Mouse (Mus musculus) neural tube, embryonic 15.5 days (tissue): Measurements from ENCODE around the gene Gm20683. TPM values are rescaled to one million over a fixed set of nuclear protein-coding genes. Genes with fewer than 3 reads are reported as not detected.

Source experiments
- ATAC-seq: fragments of 200-750 bp; cut with Nextera tagmentation; 2 replicates; pipeline ENCODE4 v1.8.0; 2017; ENCODE audit warnings: mild to moderate bottlenecking, moderate TSS enrichment, moderate library complexity; ENCODE audit not compliant: low FRiP score
- H3K27ac ChIP-seq: fragments of 300-500 bp; sonication (generic); replicated peaks from 2 replicates; pipeline ENCODE4 v1.5.1; 2015; ENCODE audit warnings: mild to moderate bottlenecking, inconsistent platforms
- H3K27me3 ChIP-seq: fragments of 300-500 bp; sonication (generic); replicated peaks from 2 replicates; pipeline ENCODE4 v1.6.1; 2015; ENCODE audit warnings: inconsistent platforms
- H3K36me3 ChIP-seq: fragments of 300-500 bp; sonication (generic); 2 replicates; pipeline ENCODE4 v1.6.1; 2015; ENCODE audit warnings: inconsistent platforms
- H3K4me1 ChIP-seq: fragments of 300-500 bp; sonication (generic); 2 replicates; pipeline ENCODE4 v1.6.1; 2015; ENCODE audit warnings: inconsistent platforms
- H3K4me2 ChIP-seq: fragments of 300-500 bp; sonication (generic); 2 replicates; pipeline ENCODE4 v1.6.1; 2015; ENCODE audit warnings: inconsistent platforms, mild to moderate bottlenecking, moderate library complexity
- H3K4me3 ChIP-seq: fragments of 300-500 bp; sonication (generic); replicated peaks from 2 replicates; pipeline ENCODE4 v1.5.1; 2015; ENCODE audit warnings: mild to moderate bottlenecking, inconsistent platforms
- H3K9ac ChIP-seq: fragments of 300-500 bp; sonication (generic); replicated peaks from 2 replicates; pipeline ENCODE4 v1.6.1; 2015; ENCODE audit warnings: mild to moderate bottlenecking, inconsistent platforms
- H3K9me3 ChIP-seq: fragments of 300-500 bp; sonication (generic); replicated peaks from 2 replicates; pipeline ENCODE4 v1.6.1; 2016; ENCODE audit warnings: inconsistent platforms
- WGBS: fragments of 180-500 bp; shearing (Covaris S2); methylation state at CpG from one replicate; pipeline ENCODE4 v1.1.7; 2015; ENCODE audit warnings: mixed read lengths; 5-methylcytosine and 5-hydroxymethylcytosine counted together
- polyA plus RNA-seq: library from polyadenylated mRNA; unstranded; fragments of >200 nt; fragmentation: Nextera tagmentation; extraction: Ambion mirVana; gene quantifications from 2 replicates; pipeline ENCODE4 v1.2.1, GENCODE M21; 2015

The Gm20683 gene
- polyA plus RNA-seq, 1 experiment from 2014 or later = 14.6 TPM

DNA sequence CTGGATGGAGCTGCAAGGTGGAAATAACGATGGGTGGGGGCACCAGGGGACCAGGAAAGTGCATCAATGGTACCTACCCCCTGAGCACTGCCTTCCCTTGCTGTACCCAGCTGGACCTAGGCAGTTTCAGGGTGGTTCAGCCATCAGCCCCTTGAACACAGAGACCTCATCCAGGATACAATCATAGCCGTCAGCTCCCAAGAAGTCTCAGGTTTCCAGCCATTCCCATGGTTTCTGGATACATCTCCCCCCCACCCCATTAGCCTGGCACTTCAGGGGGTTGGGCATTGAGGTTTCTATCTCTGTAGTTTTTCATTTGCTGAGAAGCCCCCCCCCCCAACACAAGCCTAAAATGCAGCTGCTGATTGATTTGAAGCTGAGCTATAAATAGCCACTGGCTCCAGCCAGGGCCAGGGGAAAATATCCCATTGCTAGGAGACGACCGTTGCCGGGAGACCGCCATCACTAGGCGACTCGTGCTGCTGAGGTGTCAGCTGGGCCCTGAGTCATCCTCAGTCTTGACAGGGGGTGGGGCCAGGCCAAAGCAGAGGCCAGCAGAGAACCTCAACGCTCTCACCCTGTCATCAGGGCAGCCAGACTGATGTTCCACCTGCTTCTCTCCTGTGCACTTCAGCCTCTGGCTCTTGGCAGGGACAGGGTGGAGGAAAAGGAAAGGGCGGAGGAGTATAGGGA is 38.6 kb downstream of the Gm20683 start:
- Histone ChIP-seq H3K9ac (peak overlapping the region; percentile 28; the same call in 1 of the 2 replicates), H3K4me1 (peaks cover 23% of the 10 kb centered on the region), H3K4me2 (peak overlapping the region; percentile 19), H3K9me3 (no peaks in the 10 kb centered on the region), H3K27me3 (no peaks in the 10 kb centered on the region), H3K36me3 (no peaks in the 10 kb centered on the region), H3K4me3 (no peak overlapping the region), H3K27ac (peak overlapping the region; percentile 75)
- ATAC-seq = peak; percentile 76
- WGBS = 4% methylated on average over 10 of the region's 10 CpGs

DNA sequence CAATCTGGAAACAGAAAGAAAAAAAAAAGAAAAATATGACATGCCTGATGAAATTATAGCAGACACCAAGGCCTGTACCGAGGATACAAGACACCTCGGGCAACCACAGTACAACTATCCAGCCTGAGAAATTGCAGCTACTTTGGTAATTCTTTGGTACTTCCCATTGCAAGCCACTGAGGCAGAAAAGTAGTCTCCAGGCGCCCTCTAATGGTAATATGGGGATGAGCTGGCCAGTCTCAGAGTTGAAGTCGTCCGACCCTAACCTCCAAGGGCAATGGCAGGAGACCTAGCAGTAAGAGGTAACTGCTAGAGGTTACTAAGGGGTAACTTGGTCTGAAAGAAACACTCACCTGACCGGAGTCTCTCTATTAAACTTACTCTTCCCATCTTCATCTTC is 40.5 kb downstream of the Gm20683 start:
- H3K27ac ChIP-seq = no peak overlapping the region
- H3K4me3 ChIP-seq = no peak overlapping the region
- ATAC-seq = no peak
- H3K9me3 ChIP-seq = no peaks in the 10 kb centered on the region
- H3K9ac ChIP-seq = no peak overlapping the region
- no peaks in the 10 kb centered on the region for H3K27me3 ChIP-seq
- no peak overlapping the region for H3K4me2 ChIP-seq
- 8% methylated on average over 6 of the region's 6 CpGs for WGBS
- peaks cover 38% of the 10 kb centered on the region for H3K4me1 ChIP-seq
- H3K36me3 ChIP-seq = no peaks in the 10 kb centered on the region

DNA sequence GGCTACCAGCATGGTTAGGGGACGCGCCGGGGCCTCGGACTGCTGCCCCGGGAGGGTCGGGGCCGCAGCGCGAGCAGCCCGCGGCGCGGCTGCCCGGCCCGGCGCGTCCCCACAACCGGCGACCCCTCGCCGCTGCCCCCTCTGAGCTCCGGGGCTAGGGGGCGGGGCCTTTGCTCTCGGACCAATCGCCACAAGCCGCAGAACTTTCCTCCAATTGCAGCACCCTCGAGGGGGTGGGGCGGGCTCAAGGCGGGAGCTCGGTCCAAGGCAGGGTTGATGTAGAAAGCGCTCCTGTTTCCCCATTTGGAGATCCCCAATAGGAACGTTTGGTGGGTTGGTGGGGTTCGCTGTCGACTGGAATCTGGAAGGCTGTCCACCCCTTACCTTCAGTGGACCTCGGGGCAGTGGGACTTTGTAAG is 44.6 kb downstream of the Gm20683 start, which contains the start of gene Metrn:
Gene Metrn, minus strand, starts transcription at position 186 of the 419 bp plus-strand sequence.
- peak within 1 kb of the TSS; percentile 53 for H3K9ac ChIP-seq
- H3K36me3 ChIP-seq = no peaks in the 10 kb centered on the region
- no peaks in the 10 kb centered on the region for H3K9me3 ChIP-seq
- peak within 1 kb of the TSS; percentile 69 for H3K27ac ChIP-seq
- H3K4me1 ChIP-seq = peaks cover 55% of the 10 kb centered on the region
- H3K4me3 ChIP-seq = peak within 1 kb of the TSS; percentile 57
- under 1% methylated on average over 35 of the region's 35 CpGs for WGBS
- H3K4me2 ChIP-seq = peak within 1 kb of the TSS; percentile 96
- H3K27me3 ChIP-seq = no peaks in the 10 kb centered on the region
- peak; percentile 54 for ATAC-seq

DNA sequence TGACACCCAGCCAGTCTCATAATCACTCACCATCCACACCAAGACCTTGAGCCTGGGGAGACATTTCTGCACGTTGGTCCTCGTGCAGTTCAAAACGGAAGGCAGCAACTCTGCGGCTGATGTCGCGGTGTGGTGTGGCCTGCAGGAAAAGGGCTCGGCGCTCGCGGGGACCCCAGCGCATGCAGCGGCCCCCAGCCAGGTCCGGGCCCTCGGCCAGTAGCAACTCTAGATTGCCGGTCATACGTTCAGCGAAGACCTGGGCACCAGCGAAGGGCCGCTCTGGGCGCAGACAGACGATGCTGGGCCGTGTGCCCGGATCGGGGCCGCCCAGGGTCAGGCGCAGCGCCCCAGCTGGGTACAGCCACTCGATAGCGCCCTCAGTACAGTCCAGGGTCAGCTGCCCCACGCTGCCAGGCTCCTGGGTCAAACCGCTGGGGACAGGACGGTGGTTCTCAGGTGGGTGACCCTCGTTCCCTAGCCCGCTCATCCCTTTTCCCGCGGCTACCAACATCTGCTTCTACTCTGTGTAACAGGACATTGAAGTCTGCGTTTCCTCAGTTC is 45.3 kb downstream of the Gm20683 start:
- peak overlapping the region; percentile 69 for H3K27ac ChIP-seq
- H3K36me3 ChIP-seq = no peaks in the 10 kb centered on the region
- WGBS = 2% methylated on average over 37 of the region's 37 CpGs
- H3K9ac ChIP-seq = peak overlapping the region; percentile 53
- peak overlapping the region; percentile 96 for H3K4me2 ChIP-seq
- H3K27me3 ChIP-seq = no peaks in the 10 kb centered on the region
- no peak for ATAC-seq
- peaks cover 59% of the 10 kb centered on the region for H3K4me1 ChIP-seq
- peak overlapping the region; percentile 57 for H3K4me3 ChIP-seq
- no peaks in the 10 kb centered on the region for H3K9me3 ChIP-seq

DNA sequence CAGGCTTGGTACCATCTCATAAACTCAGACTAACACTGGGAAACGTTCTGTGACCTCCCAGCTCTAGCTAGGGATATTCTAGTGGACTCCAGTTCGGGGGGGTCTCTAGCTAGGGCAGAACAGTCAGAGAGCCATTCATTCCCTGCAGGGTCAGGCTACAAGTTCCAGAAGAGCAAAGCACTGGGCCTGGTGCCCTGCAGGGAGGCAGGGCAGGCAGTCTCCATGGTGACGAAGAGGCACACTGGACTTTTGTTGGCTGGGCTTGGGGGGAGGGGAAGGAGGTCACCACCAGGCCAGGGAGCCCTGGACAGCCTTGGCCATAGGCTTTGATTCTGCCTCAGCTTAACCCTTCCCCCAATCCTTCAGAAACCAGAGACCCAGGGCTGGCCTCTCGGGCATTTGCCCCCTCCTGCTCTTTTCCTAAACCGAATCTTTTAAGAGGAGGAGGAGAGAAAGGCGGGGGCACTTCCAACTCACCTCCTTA is 45.9 kb downstream of the Gm20683 start, which contains the start of gene AC134908.4:
Gene AC134908.4, minus strand, starts transcription at position 51 of the 484 bp plus-strand sequence.
- peak within 1 kb of the TSS; percentile 93 for H3K27ac ChIP-seq
- H3K4me2 ChIP-seq = peak within 1 kb of the TSS; percentile 96
- H3K36me3 ChIP-seq = no peaks in the 10 kb centered on the region
- peak; percentile 25; the same call in 1 of the 2 replicates for ATAC-seq
- H3K9me3 ChIP-seq = no peaks in the 10 kb centered on the region
- peak within 1 kb of the TSS; percentile 57 for H3K4me3 ChIP-seq
- 13% methylated on average over 6 of the region's 6 CpGs for WGBS
- no peaks in the 10 kb centered on the region for H3K27me3 ChIP-seq
- peak within 1 kb of the TSS; percentile 53 for H3K9ac ChIP-seq
- peaks cover 63% of the 10 kb centered on the region for H3K4me1 ChIP-seq

DNA sequence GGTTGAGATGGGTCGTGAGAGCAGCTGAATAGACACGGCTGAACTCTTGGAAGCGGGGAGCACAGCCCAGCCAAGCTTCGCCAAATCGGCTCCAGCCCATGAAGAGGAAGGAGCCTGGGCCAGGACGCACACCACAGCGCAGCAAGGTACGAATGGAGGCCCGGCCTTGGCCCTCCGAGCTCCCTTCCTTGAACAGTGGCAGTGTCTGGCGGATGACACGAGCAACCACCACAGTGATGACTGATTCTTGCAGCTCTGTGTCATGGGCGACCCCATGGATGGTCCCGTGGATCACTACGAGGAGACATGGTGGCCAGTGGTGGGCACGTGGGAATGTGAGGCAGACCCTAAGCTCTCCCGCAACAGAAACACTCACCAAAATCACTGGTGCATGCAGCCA is 46.6 kb downstream of the Gm20683 start:
- H3K4me1 ChIP-seq = peaks cover 67% of the 10 kb centered on the region
- no peaks in the 10 kb centered on the region for H3K27me3 ChIP-seq
- no peaks in the 10 kb centered on the region for H3K9me3 ChIP-seq
- peak overlapping the region; percentile 96 for H3K4me2 ChIP-seq
- ATAC-seq = no peak
- 55% methylated on average over 17 of the region's 17 CpGs for WGBS
- H3K9ac ChIP-seq = peak overlapping the region; percentile 53; the same call in 1 of the 2 replicates
- H3K4me3 ChIP-seq = peak overlapping the region; percentile 57
- H3K36me3 ChIP-seq = no peaks in the 10 kb centered on the region
- H3K27ac ChIP-seq = peak overlapping the region; percentile 93

DNA sequence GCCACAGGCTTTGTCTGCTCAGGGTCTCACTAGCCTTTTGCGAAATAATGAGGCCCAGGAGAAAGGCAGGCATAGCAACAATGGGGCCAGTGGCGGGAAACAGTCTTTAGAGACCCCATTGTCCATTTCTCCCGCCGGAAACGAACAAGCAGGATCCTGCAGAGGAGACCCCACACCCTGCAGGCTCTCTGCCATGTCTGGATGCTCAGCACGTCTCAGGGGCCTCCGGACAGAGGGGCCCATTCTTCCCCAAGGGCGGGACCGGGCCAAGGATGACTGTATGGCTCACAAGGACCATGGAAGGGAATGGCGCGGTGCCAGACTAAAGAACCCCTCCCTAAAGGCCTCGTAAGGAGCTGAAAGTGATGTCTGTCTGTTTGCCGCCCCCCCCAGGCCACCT is 47.4 kb downstream of the Gm20683 start:
- no peaks in the 10 kb centered on the region for H3K27me3 ChIP-seq
- H3K9me3 ChIP-seq = no peaks in the 10 kb centered on the region
- peak overlapping the region; percentile 96 for H3K4me2 ChIP-seq
- H3K27ac ChIP-seq = peak overlapping the region; percentile 93
- no peak for ATAC-seq
- peaks cover 7% of the 10 kb centered on the region; the same call in 1 of the 2 replicates for H3K36me3 ChIP-seq
- H3K4me3 ChIP-seq = peak overlapping the region; percentile 57
- H3K9ac ChIP-seq = no peak overlapping the region
- peaks cover 67% of the 10 kb centered on the region for H3K4me1 ChIP-seq
- WGBS = 17% methylated on average over 13 of the region's 13 CpGs

DNA sequence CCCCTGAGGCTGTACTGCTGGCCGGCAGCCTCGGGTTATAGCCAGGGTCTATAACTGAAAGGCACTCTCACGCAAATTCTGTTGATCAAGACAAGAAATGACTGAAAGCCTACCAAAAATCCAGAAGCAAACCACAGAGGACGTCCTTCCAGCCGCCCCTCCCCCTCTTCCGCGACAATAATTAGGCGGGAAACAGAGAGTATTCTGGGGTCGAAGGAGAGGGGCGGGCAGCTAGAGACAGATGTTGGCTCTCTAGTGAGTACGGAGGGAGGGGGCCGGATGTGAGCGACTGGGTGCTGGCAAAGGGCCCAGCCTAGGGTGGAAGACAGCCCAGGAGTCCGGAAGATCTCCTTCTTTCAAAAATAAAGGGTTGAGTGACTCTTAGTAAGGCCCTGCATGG is 48.9 kb downstream of the Gm20683 start, which contains the start of gene Fam173a:
Gene Fam173a, minus strand, starts transcription at position 287 of the 400 bp plus-strand sequence.
- peak within 1 kb of the TSS; percentile 77 for H3K9ac ChIP-seq
- peaks cover 16% of the 10 kb centered on the region for H3K36me3 ChIP-seq
- peak within 1 kb of the TSS; percentile 93 for H3K27ac ChIP-seq
- ATAC-seq = peak; percentile 58
- H3K27me3 ChIP-seq = no peaks in the 10 kb centered on the region
- H3K4me2 ChIP-seq = peak within 1 kb of the TSS; percentile 96
- under 1% methylated on average over 14 of the region's 14 CpGs for WGBS
- H3K9me3 ChIP-seq = no peaks in the 10 kb centered on the region
- peaks cover 69% of the 10 kb centered on the region for H3K4me1 ChIP-seq
- H3K4me3 ChIP-seq = peak within 1 kb of the TSS; percentile 71

DNA sequence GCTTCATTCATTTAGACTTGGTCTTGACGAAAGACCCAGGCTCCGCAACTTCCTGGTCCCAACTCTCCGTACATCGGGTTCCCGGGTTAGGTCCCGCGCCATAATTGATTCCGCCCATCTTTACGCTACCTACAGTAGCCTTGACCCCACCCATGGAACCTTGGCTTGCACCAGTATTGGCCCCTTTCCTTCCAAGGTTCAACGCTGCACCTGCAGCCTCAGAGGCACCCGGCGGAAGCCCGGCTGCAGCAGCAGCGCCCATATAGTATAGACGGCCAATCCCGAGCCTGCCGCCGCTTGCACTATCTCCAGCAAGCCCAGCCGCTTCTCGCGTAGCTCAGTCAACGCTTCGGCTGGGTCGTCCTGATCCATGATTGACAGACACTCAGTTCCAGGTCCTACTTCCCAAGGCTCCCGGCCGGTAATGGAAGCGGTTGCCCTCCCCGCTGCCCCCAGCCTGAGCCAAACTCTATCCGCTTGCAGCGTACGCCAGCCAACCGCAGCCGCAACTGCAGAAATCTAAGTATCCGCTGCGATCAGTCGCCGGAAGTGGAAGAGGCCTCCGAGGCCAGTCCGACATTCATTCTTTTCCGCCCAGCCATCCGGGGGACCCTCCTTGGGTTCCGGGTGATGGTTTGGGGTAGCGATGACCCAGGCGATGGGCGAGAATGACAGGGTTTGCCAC is 49.6 kb downstream of the Gm20683 start:
- Histone ChIP-seq H3K4me1 (peaks cover 63% of the 10 kb centered on the region), H3K9me3 (no peaks in the 10 kb centered on the region), H3K4me2 (peak overlapping the region; percentile 96), H3K27me3 (no peaks in the 10 kb centered on the region), H3K4me3 (peak overlapping the region; percentile 71), H3K27ac (peak overlapping the region; percentile 93), H3K9ac (peak overlapping the region; percentile 77), H3K36me3 (peaks cover 19% of the 10 kb centered on the region)
- under 1% methylated on average over 45 of the region's 45 CpGs for WGBS
- ATAC-seq = peak; percentile 72

DNA sequence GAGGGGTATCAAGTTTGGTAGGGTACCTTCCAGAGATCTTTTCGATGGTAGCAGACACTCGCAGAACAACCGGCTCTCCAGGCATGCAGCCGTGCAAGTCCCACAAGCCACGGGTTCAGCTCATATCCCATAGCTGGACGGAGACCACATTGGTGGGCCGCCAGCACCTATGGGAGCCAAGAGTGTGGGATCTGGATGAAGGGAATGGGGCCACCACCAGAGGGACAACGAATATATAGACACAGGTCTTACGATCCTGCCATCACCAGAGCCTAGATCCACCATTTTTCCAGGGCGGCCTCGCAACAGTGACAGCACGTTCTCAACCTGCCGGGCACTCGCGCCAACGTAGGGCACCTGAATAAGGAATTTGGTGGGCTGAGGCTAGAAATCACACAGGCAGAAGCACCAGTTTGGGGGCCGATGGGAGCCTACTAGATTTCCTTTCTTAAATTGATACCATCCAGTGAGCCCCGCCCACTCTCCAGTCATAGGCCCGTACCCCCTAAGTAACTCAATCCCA is 50.2 kb downstream of the Gm20683 start:
- Histone ChIP-seq H3K9me3 (no peaks in the 10 kb centered on the region), H3K4me2 (peak overlapping the region; percentile 96), H3K27ac (peak overlapping the region; percentile 93), H3K4me3 (peak overlapping the region; percentile 71), H3K9ac (peak overlapping the region; percentile 77), H3K4me1 (peaks cover 57% of the 10 kb centered on the region), H3K27me3 (no peaks in the 10 kb centered on the region), H3K36me3 (peaks cover 19% of the 10 kb centered on the region)
- 30% methylated on average over 19 of the region's 19 CpGs for WGBS
- ATAC-seq = peak; percentile 4

DNA sequence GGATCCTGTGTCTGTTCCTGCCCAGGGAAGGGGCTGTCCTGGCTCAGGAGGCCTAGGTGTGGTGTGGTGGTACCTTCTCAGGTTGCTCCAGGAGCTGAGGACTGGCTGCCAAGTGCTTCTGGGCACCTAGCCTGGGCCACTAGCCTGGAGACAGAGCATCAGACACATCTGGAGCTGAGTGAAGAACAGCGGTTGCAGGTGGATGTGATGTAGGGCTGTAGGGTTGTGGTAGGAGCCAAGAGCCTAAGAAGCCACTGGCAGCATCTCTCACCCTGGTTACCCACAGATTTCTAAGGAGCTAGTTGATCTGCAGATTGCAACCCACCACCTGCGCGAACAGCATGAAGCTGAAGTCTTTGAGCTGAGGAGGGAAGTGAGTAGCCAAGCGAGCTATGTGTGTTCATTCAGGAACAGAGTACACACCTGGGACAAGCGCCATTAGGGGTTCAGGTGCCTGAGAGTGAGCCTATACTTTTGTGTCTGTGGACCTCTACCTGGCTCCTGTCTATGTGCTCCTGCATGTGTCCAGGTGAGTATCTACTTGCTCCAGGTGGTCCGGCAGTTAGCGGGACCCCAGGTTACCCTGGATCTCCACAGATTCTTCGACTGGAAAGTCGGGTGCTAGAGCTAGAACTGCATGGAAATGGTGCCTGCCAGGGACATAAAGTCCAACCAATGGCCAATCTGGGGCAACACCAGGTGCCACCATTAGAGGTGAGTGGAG is 54.6 kb downstream of the Gm20683 start:
- 93% methylated on average over 9 of the region's 9 CpGs for WGBS
- Histone ChIP-seq H3K27ac (no peak overlapping the region), H3K27me3 (no peaks in the 10 kb centered on the region), H3K4me3 (no peak overlapping the region), H3K4me1 (peaks cover 50% of the 10 kb centered on the region), H3K36me3 (peaks cover 42% of the 10 kb centered on the region), H3K9me3 (no peaks in the 10 kb centered on the region), H3K4me2 (no peak overlapping the region), H3K9ac (no peak overlapping the region)
- ATAC-seq = no peak
